Mouse (Mus musculus) gastrocnemius, postnatal 14 days (tissue): ENCODE measurements around the gene Olfr120. TPM values are rescaled to one million over a fixed set of nuclear protein-coding genes. Genes with fewer than 3 reads are reported as not detected.
"Not testable (repeated sequence)": the region's sequence is repeated elsewhere in the genome, so short reads cannot be mapped to it uniquely, and the experiment has no call there.

Source experiments
- DNase-seq: peaks from one replicate; pipeline ENCODE4 v3.0.0; 2021; ENCODE audit warnings: mixed read lengths
- intact Hi-C: fragments of 180-260 bp; cut with DNase I; formaldehyde crosslinking; loops from one replicate; pipeline ENCODE4 v1.15.1; 2025; ENCODE audit warnings: low total_unique reads
- long read RNA-seq, 2 experiments: library from polyadenylated mRNA; stranded (forward); transcript quantifications; one replicate each; pipeline ENCODE4 v2.0.0; 2021
- total RNA-seq, 2 experiments: library from RNA; stranded (reverse); gene quantifications; 2 replicates each; pipeline ENCODE4 v1.2.3; 2021

The Olfr120 gene
- not detected for total RNA-seq
- long read RNA-seq, experiment 1: 0 reads
- long read RNA-seq, experiment 2: 0 reads

DNA sequence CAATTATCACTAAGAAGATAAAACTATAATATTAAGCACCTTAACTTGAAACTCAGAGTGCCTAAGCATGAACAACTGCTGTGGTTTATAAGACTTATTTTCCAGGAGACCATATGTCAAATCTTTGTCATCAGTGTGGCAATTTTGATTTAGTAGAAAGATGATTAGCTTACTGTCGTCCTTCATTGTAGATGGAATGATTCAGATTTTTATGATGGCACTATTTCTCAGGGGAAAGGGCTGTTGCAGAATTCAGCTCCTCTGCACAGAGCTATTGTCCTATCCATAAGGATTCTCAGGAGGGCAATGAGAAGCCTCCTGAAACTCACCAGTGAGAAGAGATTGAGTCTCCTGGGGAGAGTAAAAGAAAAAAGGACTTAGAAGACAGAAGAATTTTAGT is at the start of gene Olfr120:
TSS of gene Olfr120 (plus strand) at position 301 of the 400 bp plus-strand sequence.
- intact Hi-C loops: no loop called here
- DNase-seq: no peak

DNA sequence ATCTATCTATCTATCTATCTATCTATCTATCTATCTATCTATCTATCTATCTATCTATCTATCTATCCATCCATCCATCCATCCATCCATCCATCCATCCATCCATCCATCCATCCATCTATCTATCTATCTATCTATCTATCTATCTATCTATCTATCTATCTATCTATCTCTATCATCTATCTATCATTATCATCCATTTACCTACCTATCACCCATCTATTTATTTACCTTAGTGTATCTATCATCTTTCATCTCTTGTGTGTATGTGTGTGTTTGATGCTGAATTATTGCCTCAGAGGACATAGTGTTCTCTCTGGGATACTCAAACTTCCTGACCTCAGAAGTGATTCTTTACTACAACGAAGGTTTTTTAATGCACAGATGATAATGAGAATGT is 25.3 kb upstream of the Olfr120 start, which contains the start of gene Olfr119:
TSS of gene Olfr119 (plus strand) at position 301 of the 400 bp plus-strand sequence.
- DNase-seq, intact Hi-C loops: not testable (repeated sequence)

DNA sequence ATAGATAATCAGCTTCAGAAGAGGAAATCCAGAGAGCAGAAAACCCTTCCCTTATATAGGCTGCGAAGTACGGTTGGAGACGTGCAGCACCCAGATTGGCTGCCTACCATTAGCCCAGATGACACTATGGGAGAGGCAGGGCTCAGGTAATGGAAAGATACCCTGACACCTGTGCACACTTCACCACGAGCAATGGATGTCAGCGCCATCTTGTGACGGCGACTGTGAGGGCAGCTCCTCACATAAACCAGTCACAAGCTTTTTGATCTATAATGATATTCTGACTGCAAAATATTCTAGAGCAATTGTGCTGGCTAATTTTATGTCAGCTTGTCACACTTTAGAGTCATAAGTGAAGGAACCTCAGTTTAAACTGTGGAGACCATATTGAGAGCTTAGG is 16.5 kb downstream of the Olfr120 start:
- intact Hi-C loops: no loop called here

DNA sequence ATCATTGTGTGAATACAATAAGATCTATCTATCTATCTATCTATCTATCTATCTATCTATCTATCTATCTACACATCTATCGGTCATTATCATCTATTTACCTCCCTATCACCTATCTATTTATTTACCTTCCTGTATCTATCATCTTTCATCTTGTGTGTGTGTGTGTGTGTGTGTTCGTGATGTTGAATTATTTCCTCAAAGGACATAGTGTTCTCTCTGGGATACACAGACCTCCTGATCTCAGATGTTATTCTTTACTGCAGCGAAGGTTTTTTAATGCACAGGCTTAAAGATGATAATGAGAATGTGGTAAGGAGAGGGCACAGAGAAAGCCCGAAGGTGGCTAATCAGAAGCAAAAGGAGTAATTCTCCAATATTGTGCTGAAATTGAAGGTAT is 46.7 kb downstream of the Olfr120 start, which contains the start of gene Olfr122:
TSS of gene Olfr122 (plus strand) at position 301 of the 400 bp plus-strand sequence.
- intact Hi-C loops: no loop called here
- no peak for DNase-seq

More for the DNA sequence above, 16.5 kb downstream of the Olfr120 start:
- DNase-seq: no peak

Other genes starting within 250 kb of the Olfr120 start
- gene H2-M2, start 238.3 kb upstream of the Olfr120 start, total RNA-seq: not detected
- not detected for gene Olfr110, start 229.3 kb upstream of the Olfr120 start, total RNA-seq
- not detected for gene Olfr111, start 213.8 kb upstream of the Olfr120 start, total RNA-seq
- not detected for gene Olfr112, start 152.4 kb upstream of the Olfr120 start, total RNA-seq
- not detected for gene Olfr113, start 144.1 kb upstream of the Olfr120 start, total RNA-seq
- gene Olfr114, start 129.1 kb upstream of the Olfr120 start, total RNA-seq: not detected
- gene Olfr115, start 94.7 kb upstream of the Olfr120 start, total RNA-seq: not detected
- not detected for gene Olfr116, start 94.6 kb upstream of the Olfr120 start, total RNA-seq
- not detected for gene Olfr117, start 58.0 kb upstream of the Olfr120 start, total RNA-seq
- gene Olfr118, start 54.8 kb upstream of the Olfr120 start, total RNA-seq: not detected
- not detected for gene Olfr119, start 25.2 kb upstream of the Olfr120 start, total RNA-seq
- not detected for gene Olfr121, start 27.0 kb downstream of the Olfr120 start, total RNA-seq
- not detected for gene Olfr122, start 46.8 kb downstream of the Olfr120 start, total RNA-seq
- not detected for gene Olfr123, start 71.7 kb downstream of the Olfr120 start, total RNA-seq
- gene Olfr124, start 78.1 kb downstream of the Olfr120 start, total RNA-seq: not detected
- not detected for gene Olfr125, start 111.1 kb downstream of the Olfr120 start, total RNA-seq
- gene Olfr126, start 125.7 kb downstream of the Olfr120 start, total RNA-seq: not detected
- not detected for gene Olfr127, start 178.6 kb downstream of the Olfr120 start, total RNA-seq
- not detected for gene Olfr128, start 198.7 kb downstream of the Olfr120 start, total RNA-seq
- gene Olfr761, start 231.3 kb downstream of the Olfr120 start, total RNA-seq: not detected